Mouse (Mus musculus) testis, postnatal 14 days (tissue): ENCODE results near the gene Lyrm4.

Experiments used
- DNase-seq: peaks from one replicate; pipeline ENCODE4 v3.0.0; 2021; ENCODE audit warnings: low spot score

The Lyrm4 gene

GRCm38 (mm10) chr13:36117143-36118014 is at the start of gene Lyrm4, which contains the start of gene Fars2:
TSS of gene Lyrm4 (minus strand) at chr13:36117526.
TSS of gene Fars2 (plus strand) at chr13:36117412.
- peak; percentile 97 for DNase-seq

- DNase-seq: no peak
Measured at GRCm38 (mm10) chr13:36163898-36164297, 46.6 kb upstream of the Lyrm4 start.

DNA sequence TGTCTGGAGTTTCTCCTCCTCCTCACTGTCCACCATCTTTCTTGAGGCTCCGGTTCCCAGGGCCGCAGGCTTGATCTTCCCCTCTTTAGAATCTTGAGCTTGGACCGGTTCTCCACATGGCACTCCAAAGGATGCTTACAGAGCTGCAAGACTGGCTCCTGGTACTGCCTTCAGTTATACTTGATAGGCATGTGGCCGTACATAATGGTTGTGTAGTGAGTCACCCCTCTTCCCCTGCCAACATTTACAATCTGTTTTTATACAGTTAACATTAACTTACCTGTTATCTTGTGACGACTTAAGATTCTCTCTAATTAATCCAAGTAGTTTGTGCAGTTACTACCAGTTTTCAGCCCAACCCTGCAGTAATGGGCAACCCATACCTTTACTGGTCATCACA is 46.1 kb upstream of the Lyrm4 start:
- DNase-seq: no peak

DNA sequence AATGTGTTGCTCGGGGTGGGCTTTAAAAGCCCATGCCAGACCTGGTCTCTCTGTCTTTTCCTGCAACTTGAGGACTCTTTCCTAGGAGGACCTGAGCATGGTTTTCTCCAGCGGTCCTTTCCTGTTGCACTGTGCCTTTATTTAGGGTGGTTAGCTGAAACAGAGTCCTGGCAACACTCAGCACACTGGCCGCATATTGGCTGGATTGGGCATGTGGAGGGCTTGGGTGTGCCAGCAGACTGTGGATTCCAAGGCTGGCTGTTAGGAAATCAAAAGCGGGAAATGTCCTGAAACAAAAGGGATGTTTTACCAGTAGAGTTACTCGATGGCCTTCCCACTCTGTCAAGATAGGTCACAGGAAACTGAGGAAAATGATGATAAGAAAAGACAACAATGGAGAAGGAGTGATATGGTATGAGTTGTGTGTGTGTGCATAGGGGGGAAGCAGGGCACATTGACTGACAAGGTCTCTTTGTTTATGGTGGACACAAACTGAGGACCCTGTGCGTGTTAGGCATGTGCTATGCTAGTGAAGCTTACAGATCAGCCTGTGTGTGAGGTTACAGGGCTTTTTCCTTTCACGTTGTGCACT is 39.1 kb upstream of the Lyrm4 start:
- DNase-seq: no peak

DNA sequence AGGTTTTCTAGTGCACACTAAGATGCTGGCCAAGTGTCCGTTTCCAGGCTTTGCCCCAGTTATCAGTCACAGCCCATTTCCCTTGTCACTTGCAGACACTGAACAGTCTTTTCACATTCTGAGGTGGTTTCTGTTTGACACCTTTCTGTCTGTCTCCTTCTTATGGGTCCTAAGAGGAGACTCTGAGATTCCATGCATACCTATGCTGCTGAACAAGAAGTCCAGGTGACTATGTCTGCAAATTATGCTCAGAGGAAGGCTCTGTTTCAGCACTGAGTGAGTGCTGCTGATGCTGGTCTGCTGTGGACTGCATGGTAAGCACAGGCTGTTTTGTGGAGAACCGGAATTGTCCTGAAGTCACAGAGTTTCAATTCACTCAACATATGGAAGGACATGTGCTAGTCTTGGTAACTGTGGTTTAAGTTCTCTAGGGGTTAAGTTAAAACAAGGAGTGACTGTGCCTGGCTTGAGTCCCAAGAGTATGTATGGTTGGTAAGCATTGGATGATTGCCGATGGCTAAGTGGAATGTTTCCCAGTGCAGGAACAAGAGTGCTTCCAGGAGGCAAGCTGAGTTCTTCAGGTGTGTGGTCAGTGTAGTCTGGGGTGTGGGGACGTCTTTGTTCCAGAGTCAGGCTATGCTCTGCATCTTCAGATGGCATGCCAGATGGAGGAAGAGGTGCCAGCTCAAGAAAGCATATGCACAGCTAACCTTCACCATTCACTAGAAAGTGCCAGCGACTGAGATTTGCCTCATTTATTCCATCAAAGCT is 35.6 kb upstream of the Lyrm4 start:
- DNase-seq: no peak

DNA sequence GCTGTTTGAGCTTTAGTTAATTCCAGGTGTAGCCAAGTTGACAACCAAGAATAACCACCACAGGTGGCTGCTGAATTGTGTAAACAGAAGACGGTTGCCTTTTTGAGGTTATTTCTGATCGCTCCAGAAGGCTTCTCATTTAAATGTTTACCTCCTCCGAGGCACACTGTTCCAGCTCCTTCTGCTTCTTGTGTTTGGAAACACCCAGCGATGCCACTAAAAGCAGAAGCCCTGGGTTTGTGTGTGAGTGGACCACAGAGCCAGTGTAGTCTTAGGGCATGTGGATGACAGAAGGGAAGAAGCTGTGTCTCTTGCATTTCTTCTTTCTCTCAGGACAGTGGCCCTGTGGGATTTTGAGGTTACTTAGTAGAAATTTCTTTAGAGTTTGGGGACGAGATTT is 32.9 kb upstream of the Lyrm4 start:
- DNase-seq: no peak

DNA sequence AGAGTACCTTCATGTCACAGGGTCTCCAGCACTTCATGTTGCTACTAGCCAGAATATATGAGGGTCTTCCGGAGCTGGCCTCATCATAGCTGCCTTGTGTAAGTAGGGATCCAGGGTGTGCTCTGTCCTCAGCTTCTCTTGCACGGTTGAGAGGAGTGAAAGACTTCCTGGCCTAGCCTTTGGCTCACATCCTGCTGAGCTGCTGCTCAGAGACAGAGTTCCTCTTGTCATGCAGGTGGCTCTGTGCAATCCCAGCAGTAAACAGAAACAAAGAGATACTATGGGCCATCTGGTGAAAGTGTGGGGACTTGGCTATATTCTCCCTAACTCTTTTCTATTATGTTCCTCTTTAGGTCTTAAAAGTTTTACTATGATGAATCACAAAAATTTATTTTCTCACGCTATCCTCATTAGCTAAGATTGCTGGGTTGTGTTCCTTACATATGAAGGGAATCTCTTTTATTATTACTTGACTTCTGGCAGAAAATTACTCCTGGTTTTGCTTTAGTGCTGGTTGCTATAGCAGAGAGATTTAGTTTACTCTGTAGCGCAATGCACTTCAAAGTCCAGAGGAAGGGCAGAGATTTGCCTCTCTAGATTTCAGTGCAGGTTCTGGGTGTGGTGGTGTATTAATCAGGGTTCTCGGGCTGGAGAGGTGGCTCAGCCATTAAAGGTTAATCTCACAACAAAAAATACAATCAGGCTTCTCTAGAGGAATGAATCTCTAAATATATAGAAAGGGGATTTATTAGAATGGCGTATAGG is 32.0 kb upstream of the Lyrm4 start:
- no peak for DNase-seq

DNA sequence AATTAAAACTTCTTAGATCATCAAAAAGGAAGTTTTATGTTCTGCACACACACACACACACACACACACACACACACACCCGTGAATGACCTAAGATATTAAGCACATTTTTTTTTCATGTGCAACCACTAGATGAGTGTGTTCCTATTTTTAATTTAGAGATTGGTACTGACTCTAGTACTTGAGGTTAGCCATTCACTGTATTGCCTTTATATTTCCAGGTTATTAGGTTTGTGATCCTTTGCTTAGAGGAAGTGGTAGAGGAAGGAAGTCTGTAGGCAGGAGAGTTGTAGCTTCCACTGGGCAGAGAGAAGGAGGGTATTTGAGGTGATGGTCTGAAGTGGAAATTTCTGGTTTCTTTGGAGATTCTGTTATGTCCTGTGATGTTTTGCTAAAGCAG is 28.3 kb upstream of the Lyrm4 start:
- DNase-seq: no peak

DNA sequence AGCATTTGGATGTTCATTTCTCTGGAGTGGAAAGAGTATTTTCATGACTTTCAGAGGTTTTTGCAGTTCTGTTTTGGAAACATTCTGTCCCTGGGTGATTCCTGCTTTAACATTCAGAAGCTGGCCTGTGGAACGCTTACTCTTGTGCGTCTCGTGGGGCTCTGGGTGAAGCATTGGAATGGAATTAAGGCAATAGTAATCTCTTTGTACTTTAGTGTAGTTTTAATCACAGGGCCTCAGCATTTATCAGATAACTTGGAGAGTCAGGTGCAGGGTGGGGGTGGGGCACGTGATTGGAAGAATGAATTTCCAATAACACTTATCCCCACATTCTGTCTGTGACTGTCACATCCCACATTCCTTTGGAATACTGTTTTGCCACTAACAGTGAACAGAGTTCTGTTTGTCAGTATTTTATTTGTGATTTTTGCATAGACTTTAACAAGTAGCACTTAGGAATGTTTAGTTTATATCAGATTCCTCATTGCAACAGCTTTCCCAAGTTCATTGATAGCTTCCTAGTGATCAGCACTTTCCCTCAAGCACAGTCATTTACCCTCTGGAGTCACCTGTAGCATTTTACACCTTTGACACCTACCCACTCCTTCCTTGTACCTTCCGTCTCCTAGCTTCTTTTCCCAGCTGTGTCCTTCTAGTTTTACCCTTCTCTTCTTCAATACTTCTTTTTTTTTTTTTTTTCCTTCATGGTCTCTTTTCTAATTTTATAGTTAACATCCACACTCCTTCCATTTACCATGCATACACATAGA is 23.1 kb upstream of the Lyrm4 start:
- no peak for DNase-seq

DNA sequence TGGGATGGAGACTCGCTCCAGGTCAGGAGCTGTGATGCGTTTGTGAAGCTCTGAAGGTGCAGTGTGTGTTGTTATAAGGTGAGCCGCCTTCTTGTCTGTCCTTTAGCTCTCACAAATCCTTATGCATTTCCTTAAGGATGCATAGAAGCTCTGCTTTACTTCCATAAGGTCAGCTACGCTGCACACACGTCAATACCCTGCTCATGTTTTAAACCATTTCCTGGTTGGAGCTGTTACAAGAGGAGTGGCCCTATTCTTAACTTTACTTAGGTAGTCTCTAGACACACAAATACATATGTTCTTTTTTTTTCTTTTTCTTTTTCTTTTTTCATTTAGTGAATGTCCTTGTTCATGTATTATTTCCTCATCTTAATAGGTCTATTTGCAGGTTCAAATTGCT is 22.4 kb upstream of the Lyrm4 start:
- DNase-seq: no peak

DNA sequence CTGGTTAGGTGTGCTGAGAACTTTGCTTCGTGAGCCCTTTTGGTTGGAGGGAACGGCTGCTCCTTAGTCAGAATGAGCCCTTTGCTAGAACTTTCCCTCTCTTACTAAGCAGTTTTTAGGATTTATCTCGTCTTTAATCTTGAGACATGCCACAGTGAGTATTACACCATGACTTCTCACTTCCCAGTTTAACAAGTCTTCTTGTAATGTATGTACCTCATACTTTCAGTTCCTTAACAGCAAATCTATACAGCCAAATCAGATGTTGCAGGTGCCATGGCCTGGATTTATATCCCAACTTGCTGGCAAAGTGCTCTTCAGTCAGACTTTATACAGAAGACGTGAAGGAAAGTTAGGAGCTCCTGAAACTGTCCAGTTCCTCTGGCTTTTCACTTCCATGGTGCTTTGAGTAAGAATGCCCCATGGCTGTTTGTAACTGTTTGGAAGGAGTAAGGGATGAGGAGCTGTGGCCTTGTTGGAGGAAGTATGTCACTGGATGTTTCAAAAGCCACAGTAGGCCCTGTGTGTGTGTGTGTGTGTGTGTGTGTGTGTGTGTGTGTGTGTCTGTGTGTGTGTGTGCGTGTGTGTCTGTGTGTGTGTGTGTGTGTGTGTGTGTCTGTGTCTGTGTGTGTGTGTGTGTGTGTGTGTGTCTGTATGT is 14.8 kb upstream of the Lyrm4 start:
- DNase-seq: no peak

DNA sequence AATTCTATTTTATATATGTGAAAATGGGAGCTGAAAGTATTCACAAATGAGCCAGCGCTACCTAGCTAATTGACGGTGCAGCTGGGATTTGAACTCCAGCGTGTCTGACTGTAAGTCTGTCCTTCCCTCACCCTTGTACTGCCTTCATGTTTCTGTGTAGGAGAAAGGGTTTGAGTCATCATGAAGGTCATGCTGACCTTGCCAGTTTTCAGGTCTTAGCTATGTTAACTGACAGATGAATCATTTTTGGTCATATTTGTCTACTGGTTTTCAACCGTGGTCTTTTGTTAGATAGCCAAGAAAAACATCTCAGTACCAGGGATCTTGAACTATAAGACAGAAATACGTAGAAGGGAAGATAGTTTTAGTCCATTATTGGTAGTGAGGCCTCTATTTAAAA is 14.1 kb upstream of the Lyrm4 start:
- no peak for DNase-seq

DNA sequence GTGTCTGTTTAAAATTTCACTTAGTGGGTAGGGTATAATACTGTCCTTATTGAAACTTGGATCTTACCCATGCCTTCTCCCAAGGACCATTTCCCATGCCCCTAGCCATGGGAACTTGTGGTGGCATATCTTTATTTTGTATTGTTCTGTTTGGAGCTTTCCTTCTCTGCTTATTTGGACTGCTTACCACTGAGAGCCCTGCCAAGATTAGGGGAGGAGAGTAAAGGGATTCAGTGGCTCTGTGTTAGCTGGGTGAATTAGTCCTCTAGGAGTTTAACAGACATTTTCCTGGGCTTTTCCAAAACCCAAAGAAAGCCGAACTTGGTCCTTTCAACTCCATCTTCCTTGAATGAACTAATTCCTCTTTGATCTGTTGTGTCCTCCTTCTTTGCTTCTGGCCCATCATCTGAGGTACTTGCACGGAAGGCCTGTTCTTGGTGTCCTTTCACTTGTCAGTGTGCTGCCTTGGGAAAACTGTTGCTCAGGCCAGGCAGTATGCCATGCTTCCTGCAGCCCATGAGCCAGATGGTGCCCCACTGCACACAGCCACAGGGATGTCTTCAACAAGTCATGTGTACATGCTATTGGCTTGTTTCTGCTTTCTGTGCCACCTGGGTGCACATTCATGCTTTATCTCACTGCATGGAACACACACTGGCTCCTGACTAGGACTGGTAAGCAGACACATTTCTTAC is 12.2 kb upstream of the Lyrm4 start:
- no peak for DNase-seq

DNA sequence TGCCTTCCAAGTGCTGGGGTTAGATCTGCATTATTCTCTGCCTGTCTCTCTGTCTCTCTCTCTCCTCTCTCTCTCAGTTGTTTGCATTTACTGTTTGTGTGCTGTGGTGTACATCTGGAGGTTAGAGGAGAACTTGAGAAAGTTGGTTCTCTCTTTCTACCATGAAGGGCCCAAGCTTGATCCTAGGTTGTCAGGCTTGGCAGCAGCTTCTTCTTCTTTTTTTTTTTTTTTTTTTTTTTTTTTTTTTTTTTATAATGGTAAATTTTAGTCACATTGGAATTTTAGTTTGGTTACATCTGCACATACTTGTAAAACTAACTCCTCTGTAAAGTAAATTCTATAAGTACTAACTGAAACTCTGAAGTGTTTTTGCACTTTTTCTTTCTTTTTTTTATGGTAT is 3.3 kb upstream of the Lyrm4 start:
- DNase-seq: no peak

DNA sequence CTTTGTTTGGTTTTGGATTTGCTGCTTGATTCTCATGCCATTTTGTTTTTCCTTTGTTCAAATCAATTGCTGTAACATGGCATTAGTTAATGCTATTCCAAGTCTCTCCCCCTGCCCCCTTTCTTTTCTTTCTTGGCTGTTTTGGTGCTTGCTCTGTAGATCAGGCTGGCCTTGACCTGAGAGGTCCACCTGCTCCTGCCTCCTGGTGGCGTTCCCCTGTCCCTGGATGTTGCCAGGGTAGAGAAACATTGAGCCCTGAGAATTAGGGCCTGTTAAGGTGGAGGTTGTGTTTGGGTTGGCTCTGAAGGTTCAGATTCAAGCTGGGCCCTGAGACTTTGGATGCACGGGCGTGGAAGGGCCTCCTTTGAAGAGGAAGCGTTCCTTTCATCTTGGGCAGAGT is 2.4 kb upstream of the Lyrm4 start:
- no peak for DNase-seq

- DNase-seq: peak; percentile 56
Measured at GRCm38 (mm10) chr13:36116520-36117142, 695 bp downstream of the Lyrm4 start.

DNA sequence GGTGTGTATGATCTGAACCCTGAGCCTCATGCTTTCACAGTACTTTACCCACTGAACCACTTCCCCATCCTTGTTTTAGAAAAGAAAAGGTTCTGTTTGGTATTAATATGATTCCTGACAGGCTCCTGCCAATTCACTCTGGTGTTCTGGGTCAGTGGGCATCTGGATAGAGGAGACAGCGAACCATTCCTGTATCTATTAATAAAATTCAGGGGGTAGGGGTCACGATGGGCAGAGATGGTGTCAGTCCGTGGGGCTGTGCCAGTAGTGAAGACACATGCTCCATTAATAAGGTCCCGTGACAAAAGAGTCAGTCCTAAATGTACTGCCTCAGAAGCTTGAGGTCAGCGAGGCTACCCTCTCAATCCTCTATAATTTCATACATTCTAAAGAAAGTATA is 4.1 kb downstream of the Lyrm4 start:
- no peak for DNase-seq

GRCm38 (mm10) chr13:36111331-36111730 is 6.0 kb downstream of the Lyrm4 start:
- DNase-seq: no peak

DNA sequence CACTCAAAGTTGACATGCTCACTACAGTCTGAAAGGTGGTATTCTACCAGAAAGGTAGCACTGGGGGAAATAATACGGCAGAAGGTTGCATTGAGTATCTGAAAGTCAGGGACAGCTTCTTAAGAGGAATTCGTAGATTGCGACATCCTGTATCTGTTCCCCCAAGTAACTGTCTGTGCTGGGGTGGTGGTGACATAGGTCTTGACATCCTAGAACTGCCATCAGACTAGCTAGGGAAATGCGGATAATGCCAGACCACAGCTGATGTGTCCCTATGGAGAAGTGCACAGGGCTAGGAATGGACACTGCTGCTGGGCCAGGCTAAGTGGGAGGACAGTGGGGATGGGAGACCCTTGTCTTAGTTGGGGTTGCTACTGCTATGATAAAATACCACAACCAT is 8.8 kb downstream of the Lyrm4 start:
- DNase-seq: no peak

DNA sequence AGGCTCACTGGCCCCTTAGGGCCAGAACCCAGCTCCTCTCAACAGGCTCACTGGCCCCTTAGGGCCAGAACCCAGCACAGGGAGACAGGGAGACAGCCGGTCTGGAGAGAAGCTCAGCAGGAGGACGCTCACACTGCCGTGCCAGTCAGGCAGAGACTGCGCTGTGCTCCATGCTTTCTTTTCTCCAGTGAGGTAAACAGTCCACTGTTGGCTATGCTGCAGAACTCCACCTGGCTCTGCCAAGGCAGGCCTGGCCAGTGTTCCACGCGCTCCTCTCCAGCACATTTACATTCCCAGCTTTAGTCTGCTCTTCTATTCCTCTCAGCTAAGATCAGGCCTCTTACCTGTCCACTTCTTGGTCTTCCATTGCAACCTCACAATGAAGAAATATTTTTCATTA is 11.7 kb downstream of the Lyrm4 start:
- DNase-seq: no peak
